Mouse (Mus musculus): ENCODE measurements at regions not wholly inside any gene's neighbourhood (a gene's known extent, or its start where the extent isn't known, plus 50 kb on each side); places are given as distances from the start of the nearest gene placed in this dataset.

GRCm38 (mm10) chr13:28312090-28312489 lies 54.8 kb downstream of the Gm11361 start:
- TF ChIP-seq EP300 (IDR thresholded peaks at IDR 0.05), result no peak
- TF ChIP-seq CTCF (IDR thresholded peaks at IDR 0.05), result no peak
